Mouse (Mus musculus) ES-E14 (cell line): Measurements from ENCODE around the gene Lipa. TPM values are rescaled to one million over a fixed set of nuclear protein-coding genes. Genes with fewer than 3 reads are reported as not detected.

Experiments
- DNase-seq: peaks from one replicate; pipeline ENCODE4 v3.0.0-alpha.2; 2013; ENCODE audit warnings: low read depth, low spot score
- H3K27ac ChIP-seq: 2 replicates; pipeline ENCODE4 v1.5.1; 2012; ENCODE audit warnings: low read depth, mild to moderate bottlenecking, low read length, moderate library complexity, mixed read lengths; ENCODE audit not compliant: poor library complexity, insufficient read depth, severe bottlenecking
- H3K36me3 ChIP-seq: 2 replicates; pipeline ENCODE4 v1.6.1; 2012; ENCODE audit warnings: mild to moderate bottlenecking, low read length, moderate library complexity, mixed read lengths; ENCODE audit not compliant: control insufficient read depth, poor library complexity, insufficient read depth, severe bottlenecking
- H3K4me1 ChIP-seq, 2 experiments: fragments of 150-350 bp in 1 of 2; sonication (generic) in 1 of 2; 2 replicates each; pipeline ENCODE4 v1.6.1; 2012; ENCODE audit warnings: low read length in 2 of 2, mild to moderate bottlenecking in 1 of 2, mixed read lengths in 1 of 2; ENCODE audit not compliant: control insufficient read depth in 2 of 2, insufficient read depth in 2 of 2, poor library complexity in 1 of 2
- H3K4me3 ChIP-seq, 2 experiments: fragments of 150-350 bp in 1 of 2; sonication (generic) in 1 of 2; 2 replicates each; pipeline ENCODE4 v1.5.1; 2012; ENCODE audit warnings: low read length in 2 of 2, low read depth in 1 of 2, mild to moderate bottlenecking in 1 of 2, mixed read lengths in 1 of 2; ENCODE audit not compliant: insufficient read depth in 1 of 2, poor library complexity in 1 of 2, severe bottlenecking in 1 of 2
- H3K9ac ChIP-seq: 2 replicates; pipeline ENCODE4 v1.6.1; 2012; ENCODE audit warnings: low read depth, mild to moderate bottlenecking, low read length, mixed read lengths; ENCODE audit not compliant: poor library complexity, insufficient read depth, severe bottlenecking
- H3K9me3 ChIP-seq: fragments of 150-350 bp; sonication (generic); 2 replicates; pipeline ENCODE4 v1.6.1; 2012; ENCODE audit warnings: low read depth, mild to moderate bottlenecking, low read length; ENCODE audit not compliant: control insufficient read depth, insufficient read depth
- CHD2 ChIP-seq: IDR thresholded peaks from 2 replicates; pipeline ENCODE4 v1.6.1; 2014; ENCODE audit warnings: mild to moderate bottlenecking, low read depth, low read length, inconsistent platforms
- HCFC1 ChIP-seq: IDR thresholded peaks from 2 replicates; pipeline ENCODE4 v1.6.1; 2012; ENCODE audit warnings: low read length, inconsistent platforms, borderline replicate concordance; ENCODE audit not compliant: insufficient read depth
- MAFK ChIP-seq: IDR thresholded peaks from 2 replicates; pipeline ENCODE4 v1.6.1; 2014; ENCODE audit warnings: mild to moderate bottlenecking, low read depth, low read length, inconsistent platforms; ENCODE audit not compliant: insufficient read depth
- ZC3H11A ChIP-seq: IDR thresholded peaks from 2 replicates; pipeline ENCODE4 v1.6.1; 2012; ENCODE audit warnings: low read depth, mild to moderate bottlenecking, inconsistent platforms, low read length, borderline replicate concordance
- ZNF384 ChIP-seq: IDR thresholded peaks from 2 replicates; pipeline ENCODE4 v1.6.1; 2012; ENCODE audit warnings: low read depth, low read length, inconsistent platforms
- in situ Hi-C, 2 experiments: fragments of 600-800 bp; cut with MboI; formaldehyde crosslinking; loops; one replicate each; pipeline ENCODE4 v1.15.1; 2025; ENCODE audit warnings: low sequenced_read_pairs in 2 of 2, inconsistent platforms in 1 of 2; ENCODE audit not compliant: unreplicated experiment in 2 of 2
- total RNA-seq: library from RNA; depleted of rRNA; stranded (reverse); fragments of 300-350 nt; gene quantifications from 2 replicates; pipeline ENCODE4 v1.2.3, GENCODE M21; 2012; rRNA removed

The Lipa gene
- total RNA-seq, 1 experiment = 10.7 TPM

DNA sequence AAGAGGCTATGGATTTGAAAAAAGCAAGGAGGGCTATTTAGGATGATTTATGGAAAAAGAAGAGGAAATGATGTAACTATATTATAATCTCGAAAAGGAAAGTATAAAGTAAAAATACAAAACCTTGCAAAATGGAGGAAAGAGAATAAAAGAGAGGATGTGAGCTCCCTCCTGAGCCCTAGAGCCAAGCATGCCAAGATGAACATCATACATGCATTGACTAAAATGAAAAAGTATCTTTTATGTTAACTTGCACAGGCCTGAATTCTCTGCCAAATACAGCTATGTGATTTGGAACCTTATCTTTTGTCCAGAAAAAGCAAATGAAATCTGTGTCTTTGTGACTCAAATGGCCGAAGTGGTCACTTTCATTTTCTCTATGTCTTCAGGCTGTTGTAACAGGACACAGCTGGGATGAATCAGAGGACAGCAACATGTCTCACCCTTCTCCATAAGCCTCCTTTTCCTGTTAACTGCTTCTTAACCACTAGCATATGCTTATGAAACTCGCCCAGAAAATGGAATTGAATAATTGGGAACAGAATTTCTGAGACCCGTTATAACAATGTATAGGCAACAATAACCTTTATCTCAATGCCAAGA lies 81.8 kb downstream of the Lipa start:
- in situ Hi-C loops = no loop called here
- Histone ChIP-seq H3K27ac (no peak overlapping the region), H3K4me3 (no peak overlapping the region), H3K36me3 (no peaks in the 10 kb centered on the region), H3K9ac (no peak overlapping the region), H3K9me3 (no peaks in the 10 kb centered on the region), H3K4me1 (no peaks in the 10 kb centered on the region)
- no peak for TF ChIP-seq HCFC1
- no peak for TF ChIP-seq ZC3H11A
- TF ChIP-seq ZNF384 = no peak
- no peak for TF ChIP-seq MAFK
- no peak for TF ChIP-seq CHD2
- no peak for DNase-seq

DNA sequence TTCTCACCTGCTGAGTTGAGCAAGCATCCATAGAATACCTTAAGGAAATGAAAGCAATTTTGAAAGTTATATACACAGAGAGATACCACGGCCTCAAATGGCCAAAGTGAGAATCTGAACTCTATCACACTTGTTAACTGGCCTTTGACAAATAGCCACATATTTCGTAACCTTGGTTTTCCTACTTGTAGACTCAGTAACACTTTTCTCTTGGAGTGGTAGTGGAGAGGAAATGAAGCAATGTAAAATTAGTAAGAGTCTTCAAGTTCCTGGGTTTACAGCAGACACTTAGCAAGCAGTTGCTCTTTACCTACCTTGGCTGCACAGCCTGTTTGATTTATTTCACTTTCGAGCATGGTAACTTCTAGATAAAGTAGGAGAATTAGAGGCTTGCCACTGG lies 82.5 kb downstream of the Lipa start:
- in situ Hi-C loops = no loop called here
- H3K9me3 ChIP-seq = no peaks in the 10 kb centered on the region
- H3K4me1 ChIP-seq = no peaks in the 10 kb centered on the region
- H3K27ac ChIP-seq = no peak overlapping the region
- H3K36me3 ChIP-seq = no peaks in the 10 kb centered on the region
- TF ChIP-seq MAFK (no peak), ZNF384 (no peak), CHD2 (no peak), ZC3H11A (no peak), HCFC1 (no peak)
- H3K4me3 ChIP-seq = no peak overlapping the region
- no peak overlapping the region for H3K9ac ChIP-seq
- no peak for DNase-seq

Other genes with a start within 250 kb of the Lipa start
- gene Fas, start 236.8 kb downstream of the Lipa start, total RNA-seq = 3.1 and 3.2 TPM in 2 replicates
- 0.37 and 0.89 TPM in 2 replicates for gene Ch25h, start 52.3 kb downstream of the Lipa start, total RNA-seq
- gene Ifit2, start 23.2 kb upstream of the Lipa start, total RNA-seq = 1.2 and 1.7 TPM in 2 replicates
- 0.09 TPM in 1 of 2 replicates, not detected in the other for gene Ifit3, start 56.1 kb upstream of the Lipa start, total RNA-seq
- not detected in 2 replicates for gene Ifit1bl1, start 74.5 kb upstream of the Lipa start, total RNA-seq
- not detected in 2 replicates for gene Ifit3b, start 80.5 kb upstream of the Lipa start, total RNA-seq
- gene Ifit1bl2, start 113.3 kb upstream of the Lipa start, total RNA-seq = not detected in 2 replicates
- 0.16 TPM in 1 of 2 replicates, not detected in the other for gene Ifit1, start 113.4 kb upstream of the Lipa start, total RNA-seq
- 0.13 and 0.16 TPM in 2 replicates for gene Slc16a12, start 219.8 kb upstream of the Lipa start, total RNA-seq